Mouse (Mus musculus) layer of hippocampus, adult 9-11 months (tissue): ENCODE measurements at regions not wholly inside any gene's neighbourhood (a gene's known extent, or its start where the extent isn't known, plus 50 kb on each side); places are given as distances from the start of the nearest gene placed in this dataset.

Source experiments
- DNase-seq: peaks from one replicate; pipeline ENCODE4 v3.0.0; 2022

- DNase-seq: no peak
Measured at GRCm38 (mm10) chr15:38351701-38352100, 926.3 kb downstream of the 4930447A16Rik start.

- DNase-seq: no peak
Measured at GRCm38 (mm10) chr15:38353371-38353770, 928.0 kb downstream of the 4930447A16Rik start.

DNA sequence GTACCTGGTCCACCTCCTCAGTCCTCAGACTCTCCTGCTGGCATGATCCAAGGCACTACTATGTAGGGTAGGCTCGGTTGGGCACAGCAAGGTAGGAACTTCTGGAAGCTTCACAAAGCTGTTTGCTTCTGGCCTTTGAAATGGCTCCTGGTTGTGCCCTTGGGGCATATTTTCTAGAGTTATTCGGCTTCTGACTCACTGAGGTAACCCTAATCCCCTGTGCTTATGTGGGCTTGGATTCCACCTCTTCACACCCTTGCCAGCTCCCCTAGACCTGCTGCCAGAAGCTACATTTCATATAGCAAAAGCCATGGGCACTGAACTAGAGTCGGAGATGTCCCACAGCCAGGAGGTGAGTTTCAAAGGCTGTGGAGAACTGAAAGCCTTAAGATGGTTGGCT is 933.7 kb downstream of the 4930447A16Rik start:
- DNase-seq: no peak

- no peak for DNase-seq
Measured at GRCm38 (mm10) chr15:38363522-38363921, 938.2 kb downstream of the 4930447A16Rik start.

GRCm38 (mm10) chr15:38364014-38364413 is 938.7 kb downstream of the 4930447A16Rik start:
- DNase-seq: no peak

DNA sequence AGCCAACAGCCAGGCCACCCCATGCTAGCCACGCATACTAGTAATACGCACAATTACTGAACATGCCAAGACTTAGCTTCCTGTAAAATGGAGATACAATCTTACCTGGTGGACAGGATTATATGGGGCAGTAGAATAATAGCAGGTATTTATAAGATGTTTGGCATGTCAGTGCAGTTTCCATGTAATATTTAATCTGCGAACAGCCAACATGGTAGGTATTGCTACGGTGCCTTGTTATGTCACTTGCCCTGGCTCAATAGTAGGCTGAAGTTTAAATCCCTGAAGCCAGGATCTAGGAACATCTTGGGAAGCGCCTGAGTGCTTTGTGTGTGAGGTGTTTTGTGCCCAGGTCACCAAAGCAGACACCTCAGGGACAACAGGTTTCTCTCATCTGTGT is 942.3 kb downstream of the 4930447A16Rik start:
- no peak for DNase-seq

DNA sequence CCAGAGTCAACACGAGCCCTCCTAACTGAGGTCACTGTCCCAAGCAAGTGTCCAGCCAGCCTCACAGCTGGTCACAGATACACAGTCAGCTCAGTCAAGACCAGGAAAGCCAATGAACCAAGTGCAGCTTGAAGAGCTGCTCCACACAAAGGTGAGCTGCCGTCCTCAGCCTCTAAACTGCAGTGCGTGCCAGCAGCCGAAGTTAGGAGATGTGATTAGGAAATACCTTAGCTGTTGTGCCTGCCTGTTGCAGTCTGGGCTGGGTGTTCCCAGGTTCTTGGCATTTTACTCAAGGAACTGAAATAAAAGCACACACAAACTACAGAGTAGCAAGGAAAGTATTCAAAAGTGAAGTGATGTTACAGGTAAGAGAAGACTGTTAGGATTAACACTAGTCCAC is 942.9 kb downstream of the 4930447A16Rik start:
- DNase-seq: no peak

- no peak for DNase-seq
Measured at GRCm38 (mm10) chr15:38371404-38372090, 946.2 kb downstream of the 4930447A16Rik start.

- peak; percentile 43 for DNase-seq
Measured at GRCm38 (mm10) chr15:38373797-38374196, 948.4 kb downstream of the 4930447A16Rik start.

- DNase-seq: peak; percentile 42
Measured at GRCm38 (mm10) chr15:38374786-38375185, 949.4 kb downstream of the 4930447A16Rik start.

- no peak for DNase-seq
Measured at GRCm38 (mm10) chr15:38378106-38378505, 952.8 kb downstream of the 4930447A16Rik start.

- DNase-seq: no peak
Measured at GRCm38 (mm10) chr15:38387617-38388016, 962.3 kb downstream of the 4930447A16Rik start.

GRCm38 (mm10) chr15:38388436-38388835 is 963.1 kb downstream of the 4930447A16Rik start:
- no peak for DNase-seq

- DNase-seq: no peak
Measured at GRCm38 (mm10) chr15:38390450-38390849, 965.1 kb downstream of the 4930447A16Rik start.

DNA sequence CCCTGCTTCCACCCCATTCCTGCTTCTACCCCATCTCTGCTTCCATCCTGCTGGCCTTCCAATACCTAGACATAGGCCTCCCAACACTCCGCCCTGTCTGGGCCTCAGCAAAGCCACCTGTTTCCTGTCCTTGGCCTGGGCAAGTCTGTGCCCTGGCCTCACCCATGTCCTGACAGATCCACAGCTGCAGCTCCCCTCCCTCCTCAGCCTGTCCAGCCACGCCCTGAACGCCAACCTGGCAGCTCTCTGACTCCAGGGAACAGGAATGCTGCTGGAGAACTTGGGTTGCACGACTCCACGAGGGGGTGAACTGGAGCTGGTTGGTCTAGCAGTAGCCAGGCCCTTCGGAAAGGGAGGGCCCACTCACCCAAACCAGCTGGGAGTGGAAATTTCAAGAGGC is 966.1 kb downstream of the 4930447A16Rik start:
- DNase-seq: no peak

- DNase-seq: no peak
Measured at GRCm38 (mm10) chr15:38391860-38392259, 966.5 kb downstream of the 4930447A16Rik start.

GRCm38 (mm10) chr15:38392441-38393149 is 967.2 kb downstream of the 4930447A16Rik start:
- no peak for DNase-seq

GRCm38 (mm10) chr15:38398852-38399251 is 973.5 kb downstream of the 4930447A16Rik start:
- no peak for DNase-seq

DNA sequence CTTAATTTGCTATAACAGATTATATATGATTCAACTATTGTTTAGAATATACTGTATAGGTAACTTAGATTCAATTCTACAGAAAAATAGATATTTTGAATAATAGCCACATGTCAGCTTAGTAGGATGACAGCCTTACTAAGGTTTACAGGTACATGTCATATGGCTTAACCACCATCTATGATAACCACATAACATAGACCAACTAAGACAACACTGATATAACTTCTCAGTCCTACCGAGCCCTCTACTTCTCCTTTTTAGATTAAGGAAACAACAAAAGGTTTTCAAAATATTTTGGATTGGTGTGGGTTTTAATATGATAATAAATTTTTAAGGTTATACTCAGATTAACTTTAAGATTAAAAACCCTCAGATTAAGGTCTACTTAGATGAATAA is 977.4 kb downstream of the 4930447A16Rik start:
- no peak for DNase-seq

GRCm38 (mm10) chr15:38403760-38404375 is 978.5 kb downstream of the 4930447A16Rik start:
- DNase-seq: no peak

- no peak for DNase-seq
Measured at GRCm38 (mm10) chr15:38406114-38406960, 981.0 kb downstream of the 4930447A16Rik start.

GRCm38 (mm10) chr15:38407476-38407875 is 982.1 kb downstream of the 4930447A16Rik start:
- no peak for DNase-seq

DNA sequence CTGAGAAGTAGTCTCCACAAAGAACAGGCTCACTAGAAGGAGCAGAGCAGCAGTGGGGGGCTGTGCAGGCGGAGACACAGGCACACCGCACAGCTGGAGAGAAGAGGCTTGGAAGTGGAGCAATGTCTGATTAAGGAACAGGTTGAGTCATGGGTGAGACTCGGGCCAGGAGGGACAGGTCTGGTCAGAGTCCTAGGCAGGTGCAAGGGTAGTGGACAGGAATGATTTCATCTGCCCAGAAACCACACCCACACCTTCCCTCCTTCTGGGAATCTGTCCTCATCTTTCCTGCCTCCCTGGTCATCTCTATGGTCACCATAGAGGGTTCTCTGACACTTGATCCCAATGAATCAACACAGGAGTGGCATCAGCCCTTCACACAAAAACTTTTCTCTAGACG is 983.8 kb downstream of the 4930447A16Rik start:
- DNase-seq: no peak
